Mouse (Mus musculus) CH12.LX (cell line): ENCODE results near the gene Nol8. TPM values are rescaled to one million over a fixed set of nuclear protein-coding genes. Genes with fewer than 3 reads are reported as not detected.

Experiments used
- DNase-seq: peaks from one replicate; pipeline ENCODE4 v3.0.0-alpha.2; 2013; ENCODE audit errors: extremely low read depth
- H3K27ac ChIP-seq: 2 replicates; pipeline ENCODE4 v1.5.1; 2012; ENCODE audit warnings: low read depth, mild to moderate bottlenecking, control low read depth, moderate library complexity; ENCODE audit not compliant: insufficient read depth
- H3K27me3 ChIP-seq: replicated peaks from 2 replicates; pipeline ENCODE3; 2012; ENCODE audit warnings: inconsistent platforms
- H3K36me3 ChIP-seq, 2 experiments: replicated peaks in 1 of 2; 2 replicates each; pipeline versions ENCODE3 to v1.6.1; 2012; ENCODE audit warnings: inconsistent platforms in 1 of 2, low read length in 1 of 2, mild to moderate bottlenecking in 1 of 2, mixed read lengths in 1 of 2, moderate library complexity in 1 of 2; ENCODE audit not compliant: control insufficient read depth in 1 of 2, insufficient read depth in 1 of 2
- H3K4me1 ChIP-seq, 2 experiments: 2 replicates each; pipeline ENCODE4 v1.6.1; 2012; ENCODE audit warnings: inconsistent platforms in 1 of 2, moderate library complexity in 1 of 2; ENCODE audit not compliant: insufficient read depth in 2 of 2, control insufficient read depth in 1 of 2
- H3K4me2 ChIP-seq: 2 replicates; pipeline ENCODE4 v1.6.1; 2012; ENCODE audit warnings: low read depth, mild to moderate bottlenecking, control low read depth; ENCODE audit not compliant: poor library complexity, insufficient read depth, severe bottlenecking
- H3K4me3 ChIP-seq, 3 experiments: fragments of 150-350 bp in 1 of 3; sonication (generic) in 1 of 3; replicated peaks in 1 of 3; 2 replicates each; pipeline versions ENCODE3 to v1.5.1; 2011 to 2012; ENCODE audit warnings: low read depth in 2 of 3, low read length in 2 of 3, mild to moderate bottlenecking in 2 of 3, moderate library complexity in 2 of 3, control low read depth in 1 of 3, improper control_type of control experiment in 1 of 3, inconsistent platforms in 1 of 3, mixed read lengths in 1 of 3; ENCODE audit not compliant: poor library complexity in 1 of 3
- H3K79me2 ChIP-seq: replicated peaks from 2 replicates; pipeline ENCODE4 v1.6.1; 2012; ENCODE audit warnings: mild to moderate bottlenecking, moderate library complexity; ENCODE audit not compliant: control insufficient read depth, poor library complexity, insufficient read depth, severe bottlenecking; ENCODE audit errors: extremely low read depth
- H3K9ac ChIP-seq: 2 replicates; pipeline ENCODE4 v1.6.1; 2012; ENCODE audit warnings: low read depth, mild to moderate bottlenecking, control low read depth, moderate library complexity; ENCODE audit not compliant: insufficient read depth
- H3K9me3 ChIP-seq: replicated peaks from 2 replicates; pipeline ENCODE3; 2012; ENCODE audit warnings: low read length, inconsistent platforms, mixed read lengths
- CHD1 ChIP-seq: IDR thresholded peaks from 2 replicates; pipeline ENCODE4 v1.6.1; 2012; ENCODE audit warnings: low read depth, low read length, improper control_type of control experiment, inconsistent platforms
- CTCF ChIP-seq, 2 experiments: IDR thresholded peaks in 1 of 2; conservative IDR thresholded peaks in 1 of 2; 2 replicates each; pipeline ENCODE4 v1.5.1; 2011 to 2012; ENCODE audit warnings: low read depth in 2 of 2, low read length in 2 of 2, improper control_type of control experiment in 1 of 2, inconsistent platforms in 1 of 2, mild to moderate bottlenecking in 1 of 2, moderate library complexity in 1 of 2
- E2F4 ChIP-seq: IDR thresholded peaks from 2 replicates; pipeline ENCODE4 v1.6.1; 2011; ENCODE audit warnings: low read depth, low read length, improper control_type of control experiment; ENCODE audit not compliant: insufficient replicate concordance
- ELF1 ChIP-seq: IDR thresholded peaks from 2 replicates; pipeline ENCODE4 v1.6.1; 2014; ENCODE audit warnings: low read depth, mild to moderate bottlenecking, inconsistent platforms, low read length, improper control_type of control experiment
- GABPA ChIP-seq: IDR thresholded peaks from 2 replicates; pipeline ENCODE4 v1.6.1; 2012; ENCODE audit warnings: low read depth, low read length, improper control_type of control experiment, inconsistent platforms; ENCODE audit not compliant: insufficient replicate concordance
- HCFC1 ChIP-seq: IDR thresholded peaks from 2 replicates; pipeline ENCODE4 v1.6.1; 2012; ENCODE audit warnings: low read depth, mild to moderate bottlenecking, inconsistent platforms, low read length, improper control_type of control experiment
- IRF4 ChIP-seq: IDR thresholded peaks from 2 replicates; pipeline ENCODE4 v1.6.1; 2014; ENCODE audit warnings: low read depth, mild to moderate bottlenecking, inconsistent platforms, low read length, improper control_type of control experiment
- JUN ChIP-seq: IDR thresholded peaks from 2 replicates; pipeline ENCODE4 v1.6.1; 2011; ENCODE audit warnings: low read depth, mild to moderate bottlenecking, low read length, improper control_type of control experiment, moderate library complexity; ENCODE audit not compliant: insufficient read depth
- KAT2A ChIP-seq: IDR thresholded peaks from 2 replicates; pipeline ENCODE4 v1.6.1; 2012; ENCODE audit warnings: low read length, improper control_type of control experiment, inconsistent platforms; ENCODE audit not compliant: insufficient replicate concordance
- MEF2A ChIP-seq: IDR thresholded peaks from 2 replicates; pipeline ENCODE4 v1.6.1; 2014; ENCODE audit warnings: low read depth, mild to moderate bottlenecking, inconsistent platforms, low read length, improper control_type of control experiment, borderline replicate concordance
- MXI1 ChIP-seq: IDR thresholded peaks from 2 replicates; pipeline ENCODE4 v1.6.1; 2011; ENCODE audit warnings: mild to moderate bottlenecking, low read depth, low read length, improper control_type of control experiment
- MYC ChIP-seq: IDR thresholded peaks from 2 replicates; pipeline ENCODE4 v1.6.1; 2011; ENCODE audit warnings: low read depth, mild to moderate bottlenecking, improper control_type of control experiment, low read length
- NELFE ChIP-seq: IDR thresholded peaks from 2 replicates; pipeline ENCODE4 v1.6.1; 2011; ENCODE audit warnings: low read depth, low read length, improper control_type of control experiment
- NRF1 ChIP-seq: IDR thresholded peaks from 2 replicates; pipeline ENCODE4 v1.6.1; 2014; ENCODE audit warnings: low read depth, mild to moderate bottlenecking, inconsistent platforms, low read length, improper control_type of control experiment, moderate library complexity
- RAD21 ChIP-seq: IDR thresholded peaks from 2 replicates; pipeline ENCODE4 v1.6.1; 2011; ENCODE audit warnings: low read depth, mild to moderate bottlenecking, low read length, improper control_type of control experiment, moderate library complexity
- SIN3A ChIP-seq: IDR thresholded peaks from 2 replicates; pipeline ENCODE4 v1.6.1; 2012; ENCODE audit warnings: low read length, improper control_type of control experiment, inconsistent platforms
- SMC3 ChIP-seq: IDR thresholded peaks from 2 replicates; pipeline ENCODE4 v1.6.1; 2011; ENCODE audit warnings: low read depth, low read length, improper control_type of control experiment
- TBP ChIP-seq: conservative IDR thresholded peaks from 2 replicates; pipeline ENCODE4 v1.6.1; 2011; ENCODE audit warnings: low read depth, low read length, improper control_type of control experiment
- TCF12 ChIP-seq: IDR thresholded peaks from 2 replicates; pipeline ENCODE4 v1.6.1; 2014; ENCODE audit warnings: low read depth, mild to moderate bottlenecking, inconsistent platforms, low read length, improper control_type of control experiment
- UBTF ChIP-seq: IDR thresholded peaks from 2 replicates; pipeline ENCODE4 v1.6.1; 2012; ENCODE audit warnings: low read depth, mild to moderate bottlenecking, inconsistent platforms, low read length, improper control_type of control experiment, moderate library complexity
- USF1 ChIP-seq: IDR thresholded peaks from 2 replicates; pipeline ENCODE4 v1.6.1; 2014; ENCODE audit warnings: low read depth, mild to moderate bottlenecking, inconsistent platforms, low read length, improper control_type of control experiment
- ZC3H11A ChIP-seq: IDR thresholded peaks from 2 replicates; pipeline ENCODE4 v1.6.1; 2012; ENCODE audit warnings: low read depth, mild to moderate bottlenecking, inconsistent platforms, low read length, improper control_type of control experiment
- ZKSCAN1 ChIP-seq: IDR thresholded peaks from 2 replicates; pipeline ENCODE4 v1.6.1; 2012; ENCODE audit warnings: low read depth, inconsistent platforms, low read length, improper control_type of control experiment, borderline replicate concordance
- dilution Hi-C: fragments of 300-500 bp; cut with MboI; formaldehyde crosslinking; loops from 2 replicates; pipeline ENCODE4 v1.14.3; 2020; ENCODE audit warnings: low sequenced_read_pairs; ENCODE audit not compliant: extremely low pct_unique_long_range_greater_than_20kb, extremely low pct_ligation_motif_present
- in situ Hi-C: fragments of 300-500 bp; cut with MboI; formaldehyde crosslinking; loops from 3 replicates; pipeline ENCODE4 v1.14.3; 2019; ENCODE audit warnings: low sequenced_read_pairs, low pct_ligation_motif_present, low pct_unique_long_range_greater_than_20kb, mixed read lengths
- polyA plus RNA-seq: library from polyadenylated mRNA; unstranded; fragments of >175 nt; gene quantifications from 2 replicates; pipeline ENCODE4 v1.2.1, GENCODE M21; 2012; ENCODE audit warnings: low read depth; ENCODE audit not compliant: insufficient read length
- total RNA-seq, 2 experiments: library from RNA; depleted of rRNA; stranded (reverse); fragments of 300-350 nt in 1 of 2; fragments of >200 nt in 1 of 2; gene quantifications; 2 replicates each; pipeline ENCODE4 v1.2.3; 2012 to 2014

Nol8 gene
- total and polyA plus RNA-seq, 3 experiments: 14.9 to 33.4 (median 32.8) TPM

DNA sequence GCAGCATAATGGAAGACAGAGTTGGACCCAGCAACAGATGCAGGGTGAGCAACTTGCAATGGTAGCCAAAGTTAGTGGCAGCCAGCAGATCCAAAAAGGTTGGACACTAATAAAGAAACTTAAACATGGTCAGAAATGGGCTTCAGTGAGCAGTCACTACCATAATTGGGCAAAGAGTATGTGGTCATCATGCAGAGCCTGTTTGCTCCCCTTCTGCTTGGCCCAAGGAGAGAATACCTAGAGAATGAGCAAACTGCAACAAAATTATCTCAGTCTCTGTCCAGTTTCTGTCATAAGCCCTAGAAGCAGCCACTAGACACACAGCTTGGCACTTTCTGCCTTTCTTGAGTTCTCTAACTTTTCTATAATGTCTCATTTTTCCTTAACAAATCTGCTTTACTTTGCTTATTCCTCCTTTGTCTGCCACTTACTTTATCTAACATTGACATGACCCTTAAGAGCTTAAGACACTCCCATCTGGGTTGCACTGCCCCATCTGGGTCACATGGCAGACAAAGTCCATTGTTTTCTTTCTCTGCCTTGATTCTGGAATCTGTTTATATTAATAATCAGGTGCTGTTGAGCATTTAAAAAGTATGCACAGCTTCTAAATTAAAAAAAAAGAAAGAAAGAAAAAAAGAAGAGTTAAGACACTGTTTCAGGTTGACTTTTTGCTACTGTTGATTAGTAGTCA lies 9.1 kb upstream of the Nol8 start:
- H3K4me3 ChIP-seq: no peak overlapping the region
- peaks cover 4 to 24% of the 10 kb centered on the region in 2 experiments for H3K36me3 ChIP-seq
- H3K4me1 ChIP-seq: peaks cover 0 to 10% of the 10 kb centered on the region in 2 experiments; a peak in 1 of 4 replicates
- H3K27ac ChIP-seq: no peak overlapping the region
- in situ Hi-C loops: loop anchor here (10.0 kb wide), 1 partner anchor 199 kb away; no protein-coding TSS in a partner anchor
- DNase-seq: no peak
- TF ChIP-seq MYC (no peak), MXI1 (no peak), SIN3A (no peak), KAT2A (no peak), NRF1 (no peak), HCFC1 (no peak), JUN (no peak), GABPA (no peak), CHD1 (no peak), MEF2A (no peak), USF1 (no peak), TBP (no peak), ZC3H11A (no peak), UBTF (no peak), ZKSCAN1 (no peak), TCF12 (no peak)
- H3K9ac ChIP-seq: no peak overlapping the region
- no peaks in the 10 kb centered on the region for H3K27me3 ChIP-seq
- no peaks in the 10 kb centered on the region for H3K9me3 ChIP-seq
- dilution Hi-C loops: no loop called here
- H3K79me2 ChIP-seq: no peaks in the 10 kb centered on the region
- no peak overlapping the region for H3K4me2 ChIP-seq

DNA sequence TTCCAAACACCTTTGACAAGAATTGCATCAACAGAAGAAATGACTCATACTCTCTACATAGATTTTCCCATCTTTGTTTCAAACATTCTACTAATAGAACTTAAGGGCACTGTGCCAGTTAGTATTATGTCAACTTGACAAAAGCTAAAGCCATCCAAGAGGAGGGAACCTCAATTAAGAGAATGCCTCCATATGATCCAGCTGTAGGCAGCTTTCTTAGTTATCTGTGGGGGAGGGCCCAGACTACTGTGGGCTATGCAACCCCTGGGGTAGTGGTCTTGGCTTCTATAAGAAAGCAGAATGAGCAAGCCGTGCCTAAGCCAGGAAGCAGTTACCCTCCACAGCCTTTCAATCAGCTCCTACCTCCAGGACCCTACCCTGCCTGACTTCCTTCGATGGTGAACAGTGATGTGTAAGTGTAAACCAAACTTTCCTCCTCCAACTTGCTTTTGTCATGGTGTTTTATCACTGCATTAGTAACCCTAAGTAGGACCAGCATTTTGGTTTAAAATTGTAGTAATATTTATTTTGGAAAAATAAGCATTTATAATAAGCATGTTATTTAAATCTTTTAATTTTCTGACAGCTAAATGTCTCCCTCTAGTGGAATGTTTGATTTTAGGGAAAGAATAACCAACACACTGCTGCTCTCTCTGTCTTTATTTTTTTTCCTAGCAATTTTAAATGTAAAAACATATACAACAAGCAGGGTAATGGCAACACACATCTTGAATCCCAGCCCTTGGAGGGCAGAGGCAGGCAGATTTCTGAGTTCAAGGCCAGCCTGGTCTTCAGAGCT lies 7.9 kb upstream of the Nol8 start:
- no peak overlapping the region for H3K4me2 ChIP-seq
- DNase-seq: peak; percentile 18
- H3K9ac ChIP-seq: no peak overlapping the region
- in situ Hi-C loops: loop anchor here (10.0 kb wide), 1 partner anchor 200 kb away; no protein-coding TSS in a partner anchor
- peaks cover 0 to 10% of the 10 kb centered on the region in 2 experiments; a peak in 1 of 4 replicates for H3K4me1 ChIP-seq
- dilution Hi-C loops: no loop called here
- peak; percentile 5 to 68; a peak in 2 of 4 replicates for TF ChIP-seq CTCF (conservative IDR thresholded peaks at IDR 0.05 in 1 of 2, IDR thresholded peaks at IDR 0.05 in 1 of 2; ENCODE audit: low read depth in 2 of 2, low read length in 2 of 2)
- no peak for TF ChIP-seq E2F4
- no peak for TF ChIP-seq ELF1
- TF ChIP-seq ZKSCAN1: no peak
- TF ChIP-seq NRF1: no peak
- no peak for TF ChIP-seq CHD1
- TF ChIP-seq RAD21: peak; percentile 64
- TF ChIP-seq SMC3: peak; percentile 42
- no peak for TF ChIP-seq TCF12
- no peak for TF ChIP-seq NELFE
- 0 out of 2 replicates have a peak, but pooled peaks have one; percentile 10 for TF ChIP-seq IRF4
- TF ChIP-seq MEF2A: peak; percentile 45; the same call in 1 of the 2 replicates
- no peaks in the 10 kb centered on the region for H3K79me2 ChIP-seq
- no peaks in the 10 kb centered on the region for H3K9me3 ChIP-seq
- H3K27me3 ChIP-seq: no peaks in the 10 kb centered on the region
- H3K36me3 ChIP-seq: peaks cover 3 to 22% of the 10 kb centered on the region in 2 experiments
- no peak overlapping the region for H3K4me3 ChIP-seq
- no peak overlapping the region for H3K27ac ChIP-seq
